Mouse (Mus musculus) spleen, adult 12 weeks (tissue): ENCODE data around the gene Fam228b.
"Not testable (repeated sequence)": the region's sequence is repeated elsewhere in the genome, so short reads cannot be mapped to it uniquely, and the experiment has no call there.

Source experiments
- DNase-seq: peaks from one replicate; pipeline ENCODE4 v3.0.0; 2022; ENCODE audit warnings: low spot score

Gene Fam228b

GRCm38 (mm10) chr12:4742183-4742582 is 26.9 kb downstream of the Fam228b start:
- no peak for DNase-seq

DNA sequence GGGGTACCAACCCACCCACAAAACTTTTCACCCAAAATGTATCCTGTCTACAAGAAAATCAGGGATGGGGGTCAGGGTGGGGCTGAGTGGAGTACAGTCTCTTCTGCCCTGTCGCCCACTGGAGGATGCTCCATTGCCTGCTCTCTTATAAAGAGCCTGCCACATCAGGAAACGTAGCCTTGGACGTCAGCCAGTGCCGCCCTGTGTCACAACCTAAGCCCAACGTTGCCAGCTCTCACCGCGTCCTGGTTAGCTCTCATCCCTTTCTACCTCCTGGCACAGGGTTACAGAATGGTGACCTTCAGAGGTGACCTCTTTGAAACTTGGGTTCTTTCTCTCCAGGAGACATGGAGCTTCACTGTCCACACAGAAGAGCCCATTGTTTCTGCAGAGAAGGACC is 28.2 kb downstream of the Fam228b start:
- DNase-seq, result no peak

- DNase-seq, result no peak
Observed at GRCm38 (mm10) chr12:4738031-4738576, 31.0 kb downstream of the Fam228b start, which contains the start of gene Fam228a. Gene Fam228a, minus strand, starts transcription at chr12:4738430.

- no peak for DNase-seq
Observed at GRCm38 (mm10) chr12:4732332-4732731, 36.7 kb downstream of the Fam228b start.

DNA sequence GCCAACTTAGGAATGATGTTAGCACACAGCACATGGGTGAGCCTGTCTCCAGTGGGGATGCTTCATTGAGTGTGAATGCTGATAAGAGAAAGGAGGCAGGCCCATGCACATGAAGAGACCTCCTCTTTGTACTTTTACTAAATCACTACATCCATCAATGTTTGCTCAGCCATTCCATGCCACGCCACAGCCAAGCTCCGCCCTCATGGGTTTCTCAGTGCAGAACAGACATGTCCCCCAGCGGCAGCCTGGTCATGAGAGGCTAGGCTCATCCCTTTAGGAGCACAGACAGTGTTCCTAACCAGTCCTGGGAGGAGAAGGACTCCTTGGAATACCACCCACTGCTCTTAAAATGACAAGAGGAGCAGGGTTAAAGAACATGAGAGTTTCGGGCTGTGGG is 37.4 kb downstream of the Fam228b start:
- no peak for DNase-seq

- DNase-seq, result no peak
Observed at GRCm38 (mm10) chr12:4729165-4729564, 39.9 kb downstream of the Fam228b start.

GRCm38 (mm10) chr12:4719762-4720754 is 49.0 kb downstream of the Fam228b start:
- no peak for DNase-seq

DNA sequence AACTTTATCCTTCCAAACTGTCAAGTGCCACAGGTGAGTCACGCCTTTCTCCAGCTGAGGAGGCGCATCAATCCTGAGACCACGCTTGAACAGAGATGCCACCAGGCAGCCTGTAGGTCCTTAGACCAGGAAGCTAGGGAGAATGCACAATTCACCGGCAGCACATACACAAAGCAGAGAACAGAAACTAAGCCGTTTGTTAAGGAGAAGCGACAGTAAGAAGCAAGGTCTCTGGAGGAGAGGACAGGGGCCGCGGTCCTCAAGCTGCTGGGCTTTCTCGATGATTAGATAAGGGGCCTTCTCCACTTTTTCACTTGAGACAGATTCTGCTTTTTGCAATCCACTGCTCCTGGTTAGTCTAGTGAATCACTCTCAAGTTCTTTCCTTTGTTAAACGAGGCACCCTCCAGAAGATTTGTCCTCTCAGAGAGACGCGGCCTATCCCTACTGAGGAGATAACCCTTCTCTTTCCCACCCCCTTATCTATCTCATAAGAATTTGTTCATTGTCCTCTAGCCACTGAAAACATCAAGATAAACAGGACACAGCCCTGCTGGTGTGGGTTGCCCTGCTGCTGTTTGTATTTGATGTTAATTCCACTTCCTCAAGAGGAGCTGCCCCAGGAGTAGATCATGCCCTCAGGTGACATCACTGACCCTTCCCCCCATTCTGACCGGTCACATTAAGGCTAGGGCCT is 49.9 kb downstream of the Fam228b start:
- DNase-seq, result no peak

GRCm38 (mm10) chr12:4717417-4717816 is 51.6 kb downstream of the Fam228b start:
- DNase-seq, result peak; percentile 61

DNA sequence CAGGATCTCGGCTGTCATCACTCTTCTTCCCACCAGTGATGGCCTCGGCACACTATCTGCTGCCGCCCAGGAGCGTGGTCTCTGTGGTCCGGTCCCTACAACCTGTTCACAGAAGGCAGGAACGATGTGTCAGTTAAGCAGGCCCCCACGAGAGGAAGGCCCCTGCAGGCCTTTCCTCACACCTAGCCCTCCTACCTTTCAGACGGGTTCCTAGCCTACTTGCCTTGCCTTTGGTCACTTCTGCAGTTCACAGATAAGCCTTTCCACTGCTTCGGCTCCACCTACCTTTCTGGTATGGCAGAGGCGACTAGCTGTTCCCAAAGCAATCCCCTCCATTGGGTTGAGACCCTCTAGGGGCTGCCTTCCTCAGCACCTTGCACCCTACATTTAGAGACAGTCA is 53.5 kb downstream of the Fam228b start:
- DNase-seq, result no peak

GRCm38 (mm10) chr12:4713361-4713760 is 55.7 kb downstream of the Fam228b start:
- no peak for DNase-seq

GRCm38 (mm10) chr12:4709926-4710325 is 59.1 kb downstream of the Fam228b start:
- no peak for DNase-seq

DNA sequence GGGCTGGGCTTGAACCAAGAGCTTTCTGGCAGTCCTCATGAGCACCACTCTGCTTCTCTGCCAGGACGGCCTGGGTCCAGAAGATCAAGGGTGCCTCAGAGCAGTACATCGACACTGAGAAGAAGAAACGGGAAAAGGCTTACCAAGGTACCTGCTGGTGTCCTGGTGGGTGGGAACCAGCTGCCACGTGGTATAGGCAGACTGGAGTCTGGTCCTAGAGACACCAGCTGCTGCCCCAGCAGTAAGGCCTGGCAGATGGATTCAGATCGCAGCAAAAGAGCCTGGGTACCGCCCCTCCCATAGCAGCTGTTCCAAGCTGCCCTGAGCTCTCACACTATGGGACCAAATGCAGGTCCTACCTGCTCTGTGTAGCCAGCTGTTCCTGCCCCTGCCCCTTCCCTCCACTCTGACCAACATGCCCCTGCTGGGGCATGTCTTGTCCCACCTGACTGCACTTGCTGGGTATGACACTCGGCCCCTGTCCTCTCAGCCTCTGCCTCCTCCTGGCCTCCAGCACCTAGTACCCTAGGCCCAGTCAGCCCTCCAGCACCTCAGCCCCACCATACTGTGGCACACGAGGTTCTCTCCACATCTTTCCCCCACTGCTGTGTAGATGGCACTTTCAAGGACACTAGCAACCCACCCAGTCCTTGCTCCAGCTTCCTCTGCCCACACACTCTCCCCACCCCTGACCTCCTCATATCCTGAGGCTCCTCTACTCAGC is 60.0 kb downstream of the Fam228b start:
- DNase-seq, result no peak

DNA sequence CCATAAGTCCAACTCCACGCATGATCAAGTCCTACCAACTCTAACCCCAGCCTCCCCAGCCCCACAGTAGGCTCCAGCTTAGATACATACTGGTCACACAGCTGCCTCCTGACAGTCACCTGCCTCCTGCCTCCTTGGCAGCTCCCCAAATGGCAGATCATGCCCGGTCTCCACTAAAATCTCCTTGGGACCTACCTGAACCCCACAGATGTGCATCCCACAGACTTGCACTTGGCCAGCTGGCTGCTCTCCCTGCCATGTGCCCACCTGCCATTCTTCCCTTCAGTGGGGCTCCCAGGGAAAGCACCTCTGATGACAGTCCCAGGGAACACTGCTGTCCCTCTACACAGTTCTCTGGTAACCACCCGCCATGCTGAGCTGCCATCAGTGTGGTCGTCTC is 60.8 kb downstream of the Fam228b start:
- no peak for DNase-seq

- no peak for DNase-seq
Observed at GRCm38 (mm10) chr12:4707488-4708017, 61.5 kb downstream of the Fam228b start.

DNA sequence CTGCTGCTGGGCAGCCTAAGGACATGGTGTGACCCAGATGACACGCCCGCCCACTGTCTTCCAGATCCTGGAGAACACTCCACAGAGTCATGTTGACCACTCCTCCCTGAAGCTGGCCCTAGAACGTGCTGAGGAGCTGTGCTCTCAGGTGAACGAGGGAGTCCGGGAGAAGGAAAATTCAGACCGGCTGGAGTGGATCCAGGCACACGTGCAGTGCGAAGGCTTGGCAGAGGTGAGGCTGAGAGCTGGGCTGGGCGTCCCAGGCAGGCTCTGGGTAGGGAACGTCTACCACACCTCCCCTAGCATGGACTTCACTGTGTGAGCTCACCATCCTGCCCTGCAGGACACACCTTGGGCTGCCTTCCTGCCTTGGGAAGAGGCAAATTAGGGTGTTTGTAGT is 62.2 kb downstream of the Fam228b start:
- no peak for DNase-seq

GRCm38 (mm10) chr12:4706175-4706574 is 62.9 kb downstream of the Fam228b start:
- DNase-seq, result no peak

DNA sequence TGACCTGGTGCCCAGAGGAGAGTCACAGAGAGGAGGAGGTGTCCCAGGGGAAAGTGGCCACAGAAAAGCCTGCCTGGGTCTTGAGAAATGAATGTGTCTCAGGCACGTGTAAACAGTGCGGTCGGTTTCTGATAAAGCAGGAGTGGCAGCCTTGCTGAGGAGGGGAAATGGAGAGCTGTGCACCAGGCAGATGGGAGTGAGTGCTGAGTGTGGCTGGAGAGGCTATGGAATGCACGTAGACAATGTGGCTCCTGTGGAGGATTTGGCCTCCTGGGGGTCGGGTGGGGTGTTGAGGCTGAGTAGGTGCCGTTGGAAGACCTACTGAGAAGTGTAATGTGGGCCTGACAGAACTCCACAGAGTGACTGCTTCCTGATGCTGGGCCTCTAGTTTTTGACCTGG is 63.4 kb downstream of the Fam228b start:
- DNase-seq, result not testable (repeated sequence)

- DNase-seq, result no peak
Observed at GRCm38 (mm10) chr12:4694534-4694933, 74.5 kb downstream of the Fam228b start.

- DNase-seq, result no peak
Observed at GRCm38 (mm10) chr12:4691193-4691592, 77.9 kb downstream of the Fam228b start.
